In the genomic region with DNA sequence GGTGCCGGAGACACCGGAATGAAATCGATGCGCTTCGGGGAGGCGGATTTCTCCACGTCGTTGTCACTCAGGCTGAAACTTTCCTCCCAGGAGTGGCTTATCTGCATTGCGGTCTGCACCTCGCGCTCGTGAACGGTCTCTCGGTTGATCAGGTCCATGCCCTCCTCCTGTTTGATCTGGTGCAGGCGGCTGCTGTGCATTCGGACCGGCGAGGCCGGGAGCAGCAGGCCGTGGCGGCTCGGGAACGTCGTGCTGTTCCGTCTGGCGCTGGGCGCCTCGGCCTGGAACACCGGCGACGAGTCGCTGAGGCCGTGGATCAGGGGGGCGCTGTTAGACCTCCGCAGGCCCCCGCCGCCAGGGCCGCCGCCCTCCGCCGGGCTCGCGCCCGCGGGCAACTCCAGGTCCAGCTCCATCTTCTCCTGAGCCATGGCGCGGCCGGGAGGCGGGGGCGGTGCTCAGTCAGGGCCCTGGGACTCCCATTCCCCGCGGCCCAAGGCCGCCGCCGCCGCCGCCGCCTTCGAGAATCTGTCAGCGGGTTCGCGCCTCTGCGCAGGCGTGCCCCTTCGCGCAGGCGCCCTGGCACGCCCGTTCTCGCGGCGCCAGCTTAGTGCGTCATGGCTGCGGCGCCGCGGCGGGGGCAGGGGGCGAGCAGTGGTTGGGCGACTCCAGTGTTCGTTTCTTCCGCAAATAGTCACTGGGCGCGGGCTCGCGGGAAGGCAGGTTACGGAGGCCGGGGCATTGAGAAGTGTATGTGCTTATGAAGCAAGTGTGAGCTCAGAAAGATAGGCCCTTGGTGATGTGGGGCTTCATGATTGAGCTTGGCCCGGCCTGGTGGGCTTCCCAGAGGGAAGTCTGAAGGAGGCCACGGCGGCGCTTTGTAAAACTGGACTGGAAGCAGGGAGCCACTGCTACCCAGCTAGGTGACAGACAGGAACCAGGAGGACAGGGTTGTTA, we compare ENCODE assay signal across 7 mouse cellular contexts. TPM values are rescaled to one million over a fixed set of nuclear protein-coding genes. Genes with fewer than 3 reads are reported as not detected.
DNase-seq lines count a peak whose midpoint lies in the region; ATAC-seq and TF ChIP-seq lines count a peak whose summit lies in the region.

A gene (minus strand): TSS at position 428 of the 954 bp plus-strand sequence.

- peak; percentile 91 for ATAC-seq in embryonic facial prominence, embryonic 12.5 days (ENCODE audit: insufficient number of reproducible peaks, insufficient read depth, low FRiP score, low TSS enrichment)
- peak; percentile 94 for ATAC-seq in limb, embryonic 12.5 days (ENCODE audit: insufficient number of reproducible peaks, insufficient read depth, low FRiP score, low TSS enrichment, low read depth)
- peak; percentile 98 for ATAC-seq in midbrain, embryonic 15.5 days (replicated peaks)

- H3K4me1 ChIP-seq in embryonic facial prominence, embryonic 12.5 days, result peaks cover 10% of the 10 kb centered on the region; the same call in 1 of the 2 replicates
- H3K4me1 ChIP-seq in kidney, adult 2 months (ENCODE audit: control insufficient read depth, insufficient read depth, low read length), result no peaks in the 10 kb centered on the region; the same call in 1 of the 2 replicates
- peaks cover 14% of the 10 kb centered on the region; the same call in 1 of the 2 replicates for H3K4me1 ChIP-seq in limb, embryonic 12.5 days (replicated peaks)
- H3K4me1 ChIP-seq in midbrain, embryonic 15.5 days, result peaks cover 27% of the 10 kb centered on the region
- H3K4me1 ChIP-seq in spleen, adult 2 months (ENCODE audit: control insufficient read depth, insufficient read depth, insufficient read length), result peaks cover 2% of the 10 kb centered on the region; the same call in 1 of the 2 replicates

- no peaks in the 10 kb centered on the region for H3K27me3 ChIP-seq in embryonic facial prominence, embryonic 12.5 days
- no peaks in the 10 kb centered on the region; the same call in 1 of the 2 replicates for H3K27me3 ChIP-seq in kidney, adult 2 months (replicated peaks; ENCODE audit: control insufficient read depth, insufficient read depth, low read length)
- no peaks in the 10 kb centered on the region for H3K27me3 ChIP-seq in limb, embryonic 12.5 days
- H3K27me3 ChIP-seq in midbrain, embryonic 15.5 days (replicated peaks), result no peaks in the 10 kb centered on the region
- no peaks in the 10 kb centered on the region for H3K27me3 ChIP-seq in spleen, adult 2 months (ENCODE audit: control insufficient read depth, insufficient read depth, low read length)

- H3K9me3 ChIP-seq in embryonic facial prominence, embryonic 12.5 days, result no peaks in the 10 kb centered on the region
- H3K9me3 ChIP-seq in limb, embryonic 12.5 days, result no peaks in the 10 kb centered on the region
- no peaks in the 10 kb centered on the region for H3K9me3 ChIP-seq in midbrain, embryonic 15.5 days

- DNase-seq in adrenal gland, postnatal 25 days, result peak; percentile 94
- peak; percentile 92 for DNase-seq in heart, adult 18-20 months
- DNase-seq in kidney, adult 2 months, result peak; percentile 93
- peak; percentile 83 to 84 for DNase-seq in spleen, adult 2 months (ENCODE audit: low read depth in 1 of 2, low spot score in 2 of 2)

- H3K27ac ChIP-seq in embryonic facial prominence, embryonic 12.5 days, result peak within 1 kb of the TSS; percentile 87
- H3K27ac ChIP-seq in kidney, adult 2 months (ENCODE audit: insufficient read depth, low read depth, low read length), result peak within 1 kb of the TSS; percentile 94
- peak within 1 kb of the TSS; percentile 93 for H3K27ac ChIP-seq in limb, embryonic 12.5 days
- peak within 1 kb of the TSS; percentile 93 for H3K27ac ChIP-seq in midbrain, embryonic 15.5 days
- peak within 1 kb of the TSS; percentile 88 for H3K27ac ChIP-seq in spleen, adult 2 months (ENCODE audit: insufficient read depth, low read length)

- no peak for TF ChIP-seq CTCF in kidney, adult 2 months (conservative IDR thresholded peaks at IDR 0.05; ENCODE audit: insufficient read depth, insufficient read length, low read depth, low read length)
- 0 out of 2 replicates have a peak, but pooled peaks have one; percentile 5 for TF ChIP-seq CTCF in spleen, adult 2 months (IDR thresholded peaks at IDR 0.05; ENCODE audit: extremely low read depth, insufficient read depth, insufficient read length, insufficient replicate concordance)

- under 1% methylated on average over 90 of the region's 92 CpGs for WGBS in embryonic facial prominence, embryonic 12.5 days
- under 1% methylated on average over 92 of the region's 92 CpGs for WGBS in kidney, adult 2 months
- WGBS in limb, embryonic 12.5 days, result under 1% methylated on average over 80 of the region's 92 CpGs
- WGBS in midbrain, embryonic 15.5 days, result under 1% methylated on average over 87 of the region's 92 CpGs
- WGBS in spleen, adult 2 months, result under 1% methylated on average over 92 of the region's 92 CpGs

- H3K4me2 ChIP-seq in embryonic facial prominence, embryonic 12.5 days (replicated peaks), result peak within 1 kb of the TSS; percentile 81
- peak within 1 kb of the TSS; percentile 82 for H3K4me2 ChIP-seq in limb, embryonic 12.5 days
- peak within 1 kb of the TSS; percentile 61 for H3K4me2 ChIP-seq in midbrain, embryonic 15.5 days

- peak within 1 kb of the TSS; percentile 78 for H3K4me3 ChIP-seq in embryonic facial prominence, embryonic 12.5 days
- peak within 1 kb of the TSS; percentile 100 for H3K4me3 ChIP-seq in kidney, adult 2 months (ENCODE audit: insufficient read depth, low read depth, low read length)
- peak within 1 kb of the TSS; percentile 81 for H3K4me3 ChIP-seq in limb, embryonic 12.5 days (replicated peaks)
- peak within 1 kb of the TSS; percentile 63 for H3K4me3 ChIP-seq in midbrain, embryonic 15.5 days
- peak within 1 kb of the TSS; percentile 85 for H3K4me3 ChIP-seq in spleen, adult 2 months (ENCODE audit: extremely low read depth, insufficient read depth, insufficient read length)

- TF ChIP-seq POLR2A in kidney, adult 2 months (IDR thresholded peaks at IDR 0.05; ENCODE audit: low read depth, low read length), result no peak
- peak; percentile 77; the same call in 1 of the 2 replicates for TF ChIP-seq POLR2A in spleen, adult 2 months (IDR thresholded peaks at IDR 0.05; ENCODE audit: low read depth, low read length)

- H3K36me3 ChIP-seq in embryonic facial prominence, embryonic 12.5 days, result 0 out of 2 replicates have a peak, but pooled peaks cover 4% of the 10 kb centered on the region
- no peaks in the 10 kb centered on the region for H3K36me3 ChIP-seq in kidney, adult 2 months (ENCODE audit: control insufficient read depth, insufficient read depth, low read length)
- peaks cover 5% of the 10 kb centered on the region; the same call in 1 of the 2 replicates for H3K36me3 ChIP-seq in limb, embryonic 12.5 days
- no peaks in the 10 kb centered on the region for H3K36me3 ChIP-seq in midbrain, embryonic 15.5 days (replicated peaks)
- no peaks in the 10 kb centered on the region for H3K36me3 ChIP-seq in spleen, adult 2 months (ENCODE audit: control insufficient read depth, insufficient read depth, low read length)

- H3K9ac ChIP-seq in embryonic facial prominence, embryonic 12.5 days, result peak within 1 kb of the TSS; percentile 92
- peak within 1 kb of the TSS; percentile 92 for H3K9ac ChIP-seq in limb, embryonic 12.5 days (replicated peaks)
- peak within 1 kb of the TSS; percentile 79 for H3K9ac ChIP-seq in midbrain, embryonic 15.5 days

RNA-seq across cellular contexts. Expression of the gene that starts here (rescaled TPM):
- total RNA-seq in adrenal gland, postnatal 25 days (2021), result 40.7 and 44.6 TPM in 2 replicates
- polyA plus RNA-seq in embryonic facial prominence, embryonic 12.5 days (2016; fragmentation: Nextera tagmentation; extraction: Ambion mirVana), result 62.9 and 70.5 TPM in 2 replicates
- 10 to 100 TPM; 26.3 to 27.6 TPM for total RNA-seq in heart, adult 18-20 months (2021)
- 31.3 and 36.3 TPM in 2 replicates for polyA plus RNA-seq in kidney, adult 2 months (2012; rRNA removed)
- 57.5 and 57.6 TPM in 2 replicates for polyA plus RNA-seq in limb, embryonic 12.5 days (2016; fragmentation: Nextera tagmentation; extraction: Ambion mirVana)
- polyA plus RNA-seq in midbrain, embryonic 15.5 days (2015; fragmentation: Nextera tagmentation; extraction: Ambion mirVana), result 48.7 and 52.4 TPM in 2 replicates
- 20.3 and 23.6 TPM in 2 replicates for polyA plus RNA-seq in spleen, adult 2 months (2012; rRNA removed)

Comparison
In these comparisons a context has a peak if more than half of its experiments do, and no peak if none do; other contexts are left out.
1. Peak in every context shown above with its lines: DNase-seq, ATAC-seq, H3K4me3 ChIP-seq and H3K27ac ChIP-seq.